Mouse (Mus musculus): ENCODE results near the gene Nol8. TPM values are rescaled to one million over a fixed set of nuclear protein-coding genes. Genes with fewer than 3 reads are reported as not detected.

Gene Nol8
- polyA plus RNA-seq, 1 experiment from 2014 or later: 17.5 TPM

DNA sequence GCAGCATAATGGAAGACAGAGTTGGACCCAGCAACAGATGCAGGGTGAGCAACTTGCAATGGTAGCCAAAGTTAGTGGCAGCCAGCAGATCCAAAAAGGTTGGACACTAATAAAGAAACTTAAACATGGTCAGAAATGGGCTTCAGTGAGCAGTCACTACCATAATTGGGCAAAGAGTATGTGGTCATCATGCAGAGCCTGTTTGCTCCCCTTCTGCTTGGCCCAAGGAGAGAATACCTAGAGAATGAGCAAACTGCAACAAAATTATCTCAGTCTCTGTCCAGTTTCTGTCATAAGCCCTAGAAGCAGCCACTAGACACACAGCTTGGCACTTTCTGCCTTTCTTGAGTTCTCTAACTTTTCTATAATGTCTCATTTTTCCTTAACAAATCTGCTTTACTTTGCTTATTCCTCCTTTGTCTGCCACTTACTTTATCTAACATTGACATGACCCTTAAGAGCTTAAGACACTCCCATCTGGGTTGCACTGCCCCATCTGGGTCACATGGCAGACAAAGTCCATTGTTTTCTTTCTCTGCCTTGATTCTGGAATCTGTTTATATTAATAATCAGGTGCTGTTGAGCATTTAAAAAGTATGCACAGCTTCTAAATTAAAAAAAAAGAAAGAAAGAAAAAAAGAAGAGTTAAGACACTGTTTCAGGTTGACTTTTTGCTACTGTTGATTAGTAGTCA, 9.1 kb upstream of the Nol8 start:
- H3K9ac ChIP-seq: no peak overlapping the region
- no peaks in the 10 kb centered on the region for H3K36me3 ChIP-seq
- H3K4me3 ChIP-seq: no peak overlapping the region
- no peak for ATAC-seq (ENCODE audit: insufficient number of reproducible peaks, insufficient read depth, low FRiP score, low TSS enrichment, low read depth)
- H3K27me3 ChIP-seq: no peaks in the 10 kb centered on the region
- no peak overlapping the region for H3K4me2 ChIP-seq
- H3K9me3 ChIP-seq: no peaks in the 10 kb centered on the region
- H3K27ac ChIP-seq: no peak overlapping the region
- H3K4me1 ChIP-seq: peaks cover 3% of the 10 kb centered on the region; the same call in 1 of the 2 replicates

- Histone ChIP-seq H3K9me3 (no peaks in the 10 kb centered on the region), H3K4me3 (no peak overlapping the region), H3K27ac (peak overlapping the region; percentile 57), H3K27me3 (no peaks in the 10 kb centered on the region), H3K4me1 (peaks cover 3% of the 10 kb centered on the region; the same call in 1 of the 2 replicates), H3K4me2 (no peak overlapping the region), H3K36me3 (no peaks in the 10 kb centered on the region), H3K9ac (no peak overlapping the region)
- WGBS: 58% methylated on average over 2 of the region's 2 CpGs
- no peak for ATAC-seq (ENCODE audit: insufficient number of reproducible peaks, insufficient read depth, low FRiP score, low TSS enrichment, low read depth)
Measured at GRCm38 (mm10) chr13:49644731-49645529, 7.9 kb upstream of the Nol8 start.

DNA sequence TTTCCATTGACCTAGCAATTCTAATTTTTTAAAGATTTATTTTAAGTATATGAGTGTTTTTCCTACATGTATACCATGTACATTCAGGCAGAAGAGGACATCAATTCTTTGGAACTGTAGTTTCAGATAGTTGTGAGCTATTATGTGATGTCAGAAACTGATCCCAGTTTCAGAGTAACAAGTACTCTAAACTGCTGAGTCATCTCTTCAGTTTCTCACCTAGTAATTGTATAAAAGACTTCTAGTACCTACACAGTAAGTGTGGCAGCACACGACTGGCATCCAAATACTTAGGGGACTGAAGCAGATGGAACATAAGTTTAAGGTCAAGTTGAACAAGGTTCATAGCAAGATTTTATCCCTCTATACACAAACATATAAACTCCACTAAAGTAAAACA, 6.9 kb upstream of the Nol8 start:
- Histone ChIP-seq H3K27ac (no peak overlapping the region), H3K4me3 (no peak overlapping the region), H3K4me2 (no peak overlapping the region), H3K36me3 (no peaks in the 10 kb centered on the region), H3K27me3 (no peaks in the 10 kb centered on the region), H3K9me3 (no peaks in the 10 kb centered on the region), H3K9ac (no peak overlapping the region), H3K4me1 (peaks cover 3% of the 10 kb centered on the region; the same call in 1 of the 2 replicates)
- no peak for ATAC-seq (ENCODE audit: insufficient number of reproducible peaks, insufficient read depth, low FRiP score, low TSS enrichment, low read depth)
- WGBS: 88% methylated on average over 1 of the region's 1 CpGs

DNA sequence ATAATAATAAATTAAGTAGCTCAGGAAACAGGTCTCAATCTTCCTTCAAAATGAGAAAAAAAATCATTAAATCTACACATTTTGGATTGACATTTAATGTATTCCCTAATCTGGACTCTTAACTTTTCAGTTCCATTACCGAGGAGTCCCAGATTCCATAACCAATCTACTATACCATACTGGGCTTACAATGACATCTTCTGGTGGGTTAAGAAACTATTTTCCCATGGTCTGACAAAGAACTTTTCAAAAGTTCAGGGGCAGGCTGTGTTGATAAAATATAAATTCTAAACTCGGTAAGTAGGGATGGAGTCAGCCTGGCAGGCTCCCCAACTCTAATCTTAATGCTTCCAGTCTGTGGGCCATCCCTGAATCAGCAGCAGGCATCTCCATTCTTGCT, 1.7 kb upstream of the Nol8 start:
- 22% methylated on average over 2 of the region's 2 CpGs for WGBS
- Histone ChIP-seq H3K9ac (0 out of 2 replicates have a peak overlapping the region, but pooled peaks have one; percentile 32), H3K4me1 (peaks cover 17% of the 10 kb centered on the region), H3K36me3 (no peaks in the 10 kb centered on the region), H3K4me3 (no peak overlapping the region), H3K4me2 (peak overlapping the region; percentile 89), H3K27me3 (no peaks in the 10 kb centered on the region), H3K9me3 (no peaks in the 10 kb centered on the region), H3K27ac (no peak overlapping the region)
- no peak for ATAC-seq (ENCODE audit: insufficient number of reproducible peaks, insufficient read depth, low FRiP score, low TSS enrichment, low read depth)

- ATAC-seq (ENCODE audit: insufficient number of reproducible peaks, insufficient read depth, low FRiP score, low TSS enrichment, low read depth): no peak
- WGBS: 4% methylated on average over 4 of the region's 4 CpGs
- Histone ChIP-seq H3K36me3 (no peaks in the 10 kb centered on the region), H3K27me3 (no peaks in the 10 kb centered on the region), H3K4me2 (peak overlapping the region; percentile 89), H3K4me3 (peak overlapping the region; percentile 78), H3K4me1 (peaks cover 17% of the 10 kb centered on the region), H3K9me3 (no peaks in the 10 kb centered on the region), H3K27ac (no peak overlapping the region), H3K9ac (peak overlapping the region; percentile 77)
Measured at GRCm38 (mm10) chr13:49651781-49652351, 1.0 kb upstream of the Nol8 start.

GRCm38 (mm10) chr13:49653180-49653541, 283 bp downstream of the Nol8 start:
- under 1% methylated on average over 16 of the region's 16 CpGs for WGBS
- H3K4me2 ChIP-seq: peak overlapping the region; percentile 89
- H3K4me3 ChIP-seq: peak overlapping the region; percentile 78
- no peaks in the 10 kb centered on the region for H3K36me3 ChIP-seq
- peaks cover 17% of the 10 kb centered on the region for H3K4me1 ChIP-seq
- peak overlapping the region; percentile 40 for H3K27ac ChIP-seq
- no peaks in the 10 kb centered on the region for H3K9me3 ChIP-seq
- ATAC-seq (ENCODE audit: insufficient number of reproducible peaks, insufficient read depth, low FRiP score, low TSS enrichment, low read depth): peak; percentile 27; the same call in 1 of the 2 replicates
- H3K27me3 ChIP-seq: no peaks in the 10 kb centered on the region
- H3K9ac ChIP-seq: peak overlapping the region; percentile 70

- Histone ChIP-seq H3K4me1 (peaks cover 9% of the 10 kb centered on the region), H3K9me3 (no peaks in the 10 kb centered on the region), H3K27me3 (no peaks in the 10 kb centered on the region), H3K27ac (no peak overlapping the region), H3K4me3 (no peak overlapping the region), H3K4me2 (no peak overlapping the region), H3K36me3 (peaks cover 40% of the 10 kb centered on the region), H3K9ac (no peak overlapping the region)
- 97% methylated on average over 2 of the region's 2 CpGs for WGBS
- no peak for ATAC-seq (ENCODE audit: insufficient number of reproducible peaks, insufficient read depth, low FRiP score, low TSS enrichment, low read depth)
Measured at GRCm38 (mm10) chr13:49677793-49678192, 24.9 kb downstream of the Nol8 start.

DNA sequence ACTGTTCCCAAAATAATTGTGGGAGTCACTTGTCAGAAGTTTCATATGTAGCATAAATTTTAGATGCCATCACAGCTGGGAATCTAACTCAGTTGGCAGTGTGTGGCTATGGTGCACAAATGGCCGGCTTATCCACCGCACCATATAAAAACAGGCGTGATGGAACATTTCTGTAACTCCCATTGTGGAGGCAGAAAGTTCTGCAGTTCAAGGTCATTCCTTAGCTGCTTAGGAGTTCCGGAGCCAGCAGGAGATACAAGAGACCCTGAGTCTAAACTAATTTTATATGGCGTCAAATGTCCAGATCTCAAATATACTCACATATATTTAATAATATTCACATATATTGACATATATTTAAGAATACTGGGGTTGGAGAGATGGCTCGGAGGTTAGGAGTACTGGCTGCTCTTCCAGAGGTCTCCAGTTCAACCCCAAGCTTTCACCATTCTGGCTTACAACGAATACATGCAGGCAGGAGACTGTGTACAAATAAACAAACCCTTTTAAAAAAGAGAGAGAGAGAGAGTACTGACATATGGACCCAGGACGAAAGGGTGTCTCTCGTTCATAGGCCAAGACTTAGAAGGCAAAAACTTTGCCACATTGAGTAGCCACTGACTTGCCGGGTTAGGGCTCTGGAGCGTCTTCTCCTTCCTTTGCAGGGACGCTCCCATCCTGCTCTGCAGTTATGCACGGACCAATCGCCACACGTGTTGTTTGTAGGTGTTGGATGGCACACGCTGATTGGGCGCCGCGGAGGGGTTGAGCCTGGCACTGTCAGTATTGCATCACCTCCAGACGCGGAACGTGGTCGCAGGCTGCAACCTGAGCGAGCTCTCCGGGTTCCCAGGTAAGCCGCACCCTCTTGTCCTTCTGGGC, 28.7 kb downstream of the Nol8 start, which contains the start of gene Iars:
TSS of gene Iars (plus strand) at position 750 of the 882 bp plus-strand sequence.
- Histone ChIP-seq H3K27ac (peak within 1 kb of the TSS; percentile 78), H3K27me3 (no peaks in the 10 kb centered on the region), H3K4me1 (peaks cover 19% of the 10 kb centered on the region), H3K36me3 (peaks cover 17% of the 10 kb centered on the region), H3K9ac (peak within 1 kb of the TSS; percentile 87), H3K4me2 (peak within 1 kb of the TSS; percentile 87), H3K9me3 (no peaks in the 10 kb centered on the region), H3K4me3 (peak within 1 kb of the TSS; percentile 87)
- WGBS: 5% methylated on average over 26 of the region's 26 CpGs
- ATAC-seq (ENCODE audit: insufficient number of reproducible peaks, insufficient read depth, low FRiP score, low TSS enrichment, low read depth): peak; percentile 100

- ATAC-seq (ENCODE audit: insufficient number of reproducible peaks, insufficient read depth, low FRiP score, low TSS enrichment, low read depth): peak; percentile 20; the same call in 1 of the 2 replicates
- Histone ChIP-seq H3K27ac (peak overlapping the region; percentile 78), H3K4me1 (peaks cover 19% of the 10 kb centered on the region), H3K9me3 (no peaks in the 10 kb centered on the region), H3K4me3 (peak overlapping the region; percentile 87), H3K27me3 (no peaks in the 10 kb centered on the region), H3K9ac (peak overlapping the region; percentile 87), H3K36me3 (peaks cover 13% of the 10 kb centered on the region), H3K4me2 (peak overlapping the region; percentile 87)
- under 1% methylated on average over 20 of the region's 20 CpGs for WGBS
Measured at GRCm38 (mm10) chr13:49682233-49682846, 29.5 kb downstream of the Nol8 start.

DNA sequence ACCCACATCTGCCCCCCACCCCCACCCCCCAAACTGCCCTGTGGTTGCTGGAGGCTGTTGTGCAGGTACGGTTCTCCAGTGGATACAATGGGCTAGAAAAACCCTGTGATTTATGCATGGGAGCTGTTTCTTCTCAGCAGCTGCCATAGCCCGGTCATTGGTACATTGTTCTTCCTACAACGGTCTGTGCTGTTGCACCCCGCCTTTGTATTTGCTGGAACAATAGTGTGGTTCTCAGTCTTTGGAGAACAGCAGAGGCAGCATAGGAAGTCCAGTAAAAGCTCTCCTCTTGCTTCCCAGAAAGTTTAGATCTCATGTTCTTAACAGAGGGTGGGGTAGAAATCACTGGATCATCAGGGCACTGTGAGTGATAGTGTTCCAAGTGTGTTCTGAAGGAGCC, 31.4 kb downstream of the Nol8 start:
- WGBS: 95% methylated on average over 4 of the region's 4 CpGs

More for the DNA sequence above, 31.4 kb downstream of the Nol8 start:
- Histone ChIP-seq H3K4me1 (peaks cover 19% of the 10 kb centered on the region), H3K9ac (no peak overlapping the region), H3K9me3 (no peaks in the 10 kb centered on the region), H3K4me2 (no peak overlapping the region), H3K4me3 (no peak overlapping the region), H3K36me3 (peaks cover 19% of the 10 kb centered on the region), H3K27ac (no peak overlapping the region), H3K27me3 (no peaks in the 10 kb centered on the region)
- ATAC-seq (ENCODE audit: insufficient number of reproducible peaks, insufficient read depth, low FRiP score, low TSS enrichment, low read depth): no peak

Measured in embryonic facial prominence, embryonic 13.5 days (tissue).